Mouse (Mus musculus) mature B cell (primary cell): ENCODE data around the gene Vsx1.

Source experiments
- in situ Hi-C: fragments of 300-500 bp; cut with MboI; formaldehyde crosslinking; loops from 2 replicates; pipeline ENCODE4 v1.14.3; 2019

The Vsx1 gene

DNA sequence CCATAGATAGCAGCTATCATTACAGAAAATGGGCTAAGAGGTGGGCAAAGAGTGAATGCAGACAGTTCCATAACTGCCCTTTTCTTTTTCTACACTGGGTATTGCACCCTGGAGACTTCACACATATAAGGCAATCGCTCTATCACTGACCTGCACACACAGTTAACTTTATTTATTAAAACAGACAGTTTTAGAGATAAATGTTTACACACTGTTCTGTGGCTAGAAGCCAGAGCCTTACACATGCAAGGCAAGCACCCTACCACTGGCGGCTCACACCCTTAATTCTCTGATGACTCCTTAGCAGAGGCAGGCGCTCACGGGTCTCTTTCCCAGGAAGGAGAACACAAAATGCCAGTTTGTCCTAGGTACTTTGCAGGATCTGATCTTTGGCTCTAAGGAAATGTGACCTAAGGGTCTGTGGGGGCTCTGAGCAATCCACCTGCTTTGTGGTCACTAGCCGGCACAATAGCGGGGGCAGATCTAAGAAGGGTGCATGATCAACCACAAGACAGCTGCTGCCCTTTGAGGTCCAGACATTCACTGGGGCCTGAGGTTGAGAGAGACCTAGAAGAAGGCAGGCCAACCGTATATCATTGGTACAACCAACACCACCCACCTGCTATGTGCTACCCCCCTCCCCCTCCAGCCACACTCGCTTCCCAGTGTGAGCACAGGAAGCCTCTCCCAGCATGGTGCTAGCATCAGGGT is 42.6 kb downstream of the Vsx1 start:
- in situ Hi-C loops = no loop called here

DNA sequence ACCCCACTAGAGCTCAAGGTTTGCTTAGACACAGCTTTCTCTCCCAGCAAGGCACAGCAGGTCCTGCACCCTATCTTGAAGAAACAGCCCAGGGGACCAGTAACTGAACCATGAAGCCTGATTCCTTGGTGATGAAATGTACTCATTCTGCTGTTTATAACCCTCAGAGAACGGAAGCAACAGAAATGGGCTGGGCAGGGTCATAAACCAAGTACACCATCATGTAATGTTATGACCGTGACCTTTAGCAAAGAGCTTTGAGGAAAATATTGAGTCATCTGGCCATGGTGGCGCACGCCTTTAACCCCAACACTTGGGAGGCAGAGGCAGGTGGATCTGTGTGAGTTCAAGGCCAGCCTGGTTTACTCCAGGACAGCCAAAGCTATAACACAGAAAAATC is 43.9 kb downstream of the Vsx1 start:
- in situ Hi-C loops = no loop called here

DNA sequence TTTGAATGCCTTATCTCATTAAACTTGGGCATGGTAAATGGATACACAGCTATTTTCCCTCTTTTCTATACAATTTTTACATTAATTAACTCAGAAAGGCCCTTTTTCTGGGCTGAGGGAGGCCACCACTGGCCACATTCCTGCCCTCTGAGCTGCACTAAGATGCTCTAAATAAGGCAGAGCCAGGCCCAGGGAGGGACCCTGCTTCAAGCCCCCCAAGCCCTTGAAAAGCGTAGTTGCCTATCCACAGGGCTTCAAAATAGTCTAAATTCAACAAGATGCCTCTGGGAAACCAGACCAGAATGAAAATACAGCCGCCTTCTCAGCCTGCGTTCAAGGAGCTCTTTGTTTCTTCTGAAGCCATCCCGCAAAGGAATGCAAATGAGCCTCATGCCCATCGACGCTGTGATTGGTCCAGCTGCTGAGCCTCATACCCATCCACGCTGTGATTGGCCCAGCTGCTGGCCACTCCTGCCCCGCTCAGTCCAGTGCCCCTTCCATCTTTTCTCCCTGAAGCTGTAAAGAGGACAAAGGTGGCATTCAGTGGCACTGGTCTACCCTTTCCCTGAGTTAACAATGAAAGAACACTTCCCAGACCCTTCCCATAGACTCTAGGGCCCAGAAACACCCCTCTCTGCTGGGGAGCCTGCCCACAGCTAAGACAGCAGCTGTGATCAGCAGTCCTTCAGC is 45.3 kb downstream of the Vsx1 start:
- in situ Hi-C loops = no loop called here

DNA sequence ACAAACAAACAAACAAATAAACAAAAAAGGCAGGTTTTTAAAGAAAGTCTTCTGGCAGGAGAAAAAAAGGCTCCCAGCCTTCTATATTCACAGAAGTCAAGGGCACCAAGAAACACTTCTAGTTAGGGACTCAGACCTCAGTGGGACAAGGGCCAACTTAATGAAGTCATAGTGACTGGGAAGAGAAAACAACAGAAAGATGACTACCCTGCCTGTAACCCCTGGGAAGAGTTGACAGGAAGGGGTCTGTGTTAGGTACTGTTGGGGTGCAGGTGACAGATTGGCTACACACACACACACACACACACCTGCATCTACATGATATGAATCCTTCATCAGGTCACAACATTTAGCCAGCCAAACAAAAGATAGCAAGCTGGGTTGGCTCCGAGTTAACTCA is 46.0 kb downstream of the Vsx1 start:
- in situ Hi-C loops = no loop called here

DNA sequence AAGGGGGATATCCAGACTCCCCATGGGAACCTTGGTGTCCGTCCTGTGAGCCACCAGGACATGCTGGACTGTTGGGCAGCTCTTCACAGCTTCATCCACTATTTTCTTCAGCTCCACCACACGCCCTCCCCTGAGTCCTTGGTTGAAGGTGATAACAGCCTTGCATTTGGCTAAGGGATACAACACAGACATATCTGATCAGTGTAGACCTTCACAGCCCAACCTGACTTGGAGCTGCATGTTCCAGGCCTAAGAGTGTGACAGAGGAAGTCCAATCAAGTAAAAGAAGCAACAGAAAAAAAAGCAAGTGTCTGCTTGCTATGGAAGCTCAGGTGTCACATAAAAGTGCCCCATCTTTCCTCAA is 50.8 kb downstream of the Vsx1 start:
- in situ Hi-C loops = no loop called here

DNA sequence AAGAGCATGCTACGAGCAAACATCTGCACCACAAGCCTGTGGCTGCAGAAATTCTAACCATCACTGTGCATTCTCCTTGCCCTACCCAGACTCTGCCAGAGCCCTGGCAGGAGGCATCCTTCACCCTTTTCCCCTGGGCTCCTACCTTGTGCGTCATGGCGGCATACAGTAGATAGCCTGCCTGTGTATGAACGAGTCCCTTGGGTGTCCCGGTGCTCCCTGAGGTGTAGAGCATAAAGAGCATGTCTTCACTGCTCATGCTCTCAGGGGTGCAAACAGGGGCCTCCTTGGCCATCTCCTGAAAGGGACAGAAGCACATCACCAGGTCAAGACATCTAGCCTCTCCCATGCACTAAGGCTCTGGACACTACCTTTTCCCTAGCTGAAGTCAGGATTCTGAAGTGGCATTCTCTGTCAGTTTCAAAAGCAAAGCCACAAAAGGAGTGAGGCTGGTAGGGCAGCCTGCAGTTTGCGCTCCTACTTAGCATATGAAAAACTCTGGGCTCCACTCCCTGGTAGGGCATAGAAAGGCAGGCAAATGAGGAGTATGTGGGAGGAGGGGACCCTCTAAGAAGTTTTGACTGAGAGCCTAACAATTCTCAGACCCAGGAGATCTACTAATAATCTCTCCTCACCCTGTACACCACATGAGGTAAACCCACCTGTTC is 51.3 kb downstream of the Vsx1 start:
- in situ Hi-C loops = no loop called here

DNA sequence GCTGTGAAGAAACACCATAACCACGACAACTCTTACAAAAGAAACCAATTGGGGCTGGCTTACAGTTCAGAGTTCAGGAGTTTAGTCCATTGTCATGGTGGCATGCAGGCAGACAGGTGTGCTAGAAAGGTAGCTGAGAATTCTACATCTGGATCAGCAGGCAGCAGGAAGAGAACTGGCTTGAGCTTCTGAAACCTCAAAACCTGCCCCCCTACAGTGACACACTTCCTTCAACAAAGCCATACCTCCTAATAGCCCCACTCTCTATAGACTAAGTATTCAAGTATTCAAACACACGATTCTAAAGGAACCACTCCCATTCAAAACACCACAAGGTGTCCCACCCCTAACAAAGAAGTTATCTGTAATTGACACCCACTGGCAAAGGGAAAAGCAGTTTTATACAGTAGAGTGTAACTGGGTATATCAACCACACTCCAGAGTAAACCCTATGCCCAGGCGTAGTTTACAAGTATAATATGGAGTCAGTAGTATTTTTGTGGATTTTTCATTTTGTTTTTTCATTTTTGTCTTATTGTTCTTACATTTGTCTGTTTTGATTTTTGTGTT is 53.2 kb downstream of the Vsx1 start:
- in situ Hi-C loops = no loop called here
